Mouse (Mus musculus): ENCODE data around the gene Mrpl52.

GRCm38 (mm10) chr14:54416830-54417229, 9.9 kb upstream of the Mrpl52 start:
- TF ChIP-seq CTCF (IDR thresholded peaks at IDR 0.05): no peak
- no peak for TF ChIP-seq POLR2A (IDR thresholded peaks at IDR 0.05; ENCODE audit: insufficient read depth, low read depth, low read length)

All from heart, adult 2 months (tissue).